In the genomic region with DNA sequence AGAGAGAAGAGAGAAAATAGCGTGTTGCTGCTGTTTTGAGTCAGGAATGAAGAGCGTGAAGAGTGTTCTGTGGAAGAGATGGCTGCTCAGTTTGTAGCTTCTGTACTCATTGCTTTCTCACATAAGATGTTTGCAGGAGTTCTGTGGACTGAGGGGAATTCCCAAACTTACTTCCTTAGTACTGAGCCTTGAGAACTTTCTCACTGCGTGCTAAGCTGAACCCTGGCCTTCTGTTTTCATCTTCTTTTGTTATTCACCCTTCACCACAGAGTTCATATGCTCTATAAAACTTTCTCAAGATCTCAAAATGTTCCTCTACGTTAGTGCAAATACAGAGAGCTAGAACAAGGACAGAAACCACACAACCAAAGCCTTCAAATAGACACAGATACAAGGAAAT, we compare ENCODE assay signal across 26 mouse cellular contexts. TPM values are rescaled to one million over a fixed set of nuclear protein-coding genes. Genes with fewer than 3 reads are reported as not detected.
DNase-seq lines count a peak whose midpoint lies in the region; ATAC-seq lines count a peak whose summit lies in the region.
"Had no signal": no experiment of that assay in that cellular context is flagged by ENCODE, and none has a peak within 500 bp of the region (broad histone marks: within the 10 kb centered on the region; RNA-seq: fewer than 3 reads in every experiment).

No protein-coding gene starts in this region.

- no peak overlapping the region for H3K4me2 ChIP-seq in kidney, embryonic 15.5 days
- H3K4me2 ChIP-seq: embryonic facial prominence, embryonic 13.5 days; forebrain, embryonic 12.5 days; heart, embryonic 11.5 days; hindbrain, embryonic 12.5 days; hindbrain, embryonic 15.5 days had no signal

- H3K9me3 ChIP-seq in kidney, embryonic 15.5 days (replicated peaks) = no peaks in the 10 kb centered on the region
- H3K9me3 ChIP-seq: embryonic facial prominence, embryonic 10.5 days; embryonic facial prominence, embryonic 13.5 days; forebrain, embryonic 12.5 days; hindbrain, embryonic 12.5 days; hindbrain, embryonic 15.5 days had no signal

- 85% methylated on average over 4 of the region's 4 CpGs for WGBS in kidney, embryonic 15.5 days

- H3K27me3 ChIP-seq in splenic B cell, adult 2 months (ENCODE audit: control insufficient read depth, insufficient read depth, low read length, poor library complexity, severe bottlenecking) = no peaks in the 10 kb centered on the region
- no peaks in the 10 kb centered on the region for H3K27me3 ChIP-seq in kidney, embryonic 15.5 days
- H3K27me3 ChIP-seq: embryonic facial prominence, embryonic 13.5 days; forebrain, embryonic 12.5 days; hindbrain, embryonic 12.5 days; hindbrain, embryonic 15.5 days had no signal

- H3K4me3 ChIP-seq in kidney, embryonic 15.5 days (replicated peaks) = no peak overlapping the region
- H3K4me3 ChIP-seq: embryonic facial prominence, embryonic 10.5 days; embryonic facial prominence, embryonic 13.5 days; erythroblast, embryonic 14.5 days; forebrain, embryonic 12.5 days; gastrocnemius, adult 2 months; hindbrain, embryonic 12.5 days; hindbrain, embryonic 15.5 days had no signal

- no peak overlapping the region for H3K9ac ChIP-seq in kidney, embryonic 15.5 days
- H3K9ac ChIP-seq: embryonic facial prominence, embryonic 13.5 days; forebrain, embryonic 12.5 days; hindbrain, embryonic 12.5 days; hindbrain, embryonic 15.5 days had no signal

- no peaks in the 10 kb centered on the region for H3K4me1 ChIP-seq in kidney, embryonic 15.5 days
- H3K4me1 ChIP-seq: embryonic facial prominence, embryonic 10.5 days; embryonic facial prominence, embryonic 13.5 days; forebrain, embryonic 12.5 days; hindbrain, embryonic 12.5 days; hindbrain, embryonic 15.5 days had no signal

- H3K27ac ChIP-seq in kidney, embryonic 15.5 days = no peak overlapping the region
- H3K27ac ChIP-seq: embryonic facial prominence, embryonic 10.5 days; embryonic facial prominence, embryonic 13.5 days; forebrain, embryonic 12.5 days; gastrocnemius, adult 2 months; hindbrain, embryonic 12.5 days; hindbrain, embryonic 15.5 days had no signal

- ATAC-seq in CD4-positive, CD25-positive, alpha-beta regulatory T cell, adult 4 months = peak; percentile 94
- no peak for ATAC-seq in kidney, embryonic 15.5 days (replicated peaks; ENCODE audit: low FRiP score)
- ATAC-seq: forebrain, embryonic 16.5 days; intestine, embryonic 16.5 days had no signal

- no peaks in the 10 kb centered on the region for H3K36me3 ChIP-seq in splenic B cell, adult 2 months (ENCODE audit: control insufficient read depth, insufficient read depth, low read length, poor library complexity, severe bottlenecking)
- no peaks in the 10 kb centered on the region for H3K36me3 ChIP-seq in kidney, embryonic 15.5 days
- H3K36me3 ChIP-seq: embryonic facial prominence, embryonic 10.5 days; embryonic facial prominence, embryonic 13.5 days; forebrain, embryonic 12.5 days; hindbrain, embryonic 12.5 days; hindbrain, embryonic 15.5 days had no signal

- DNase-seq in CD4-positive helper T cell, adult 2 months (ENCODE audit: low read depth, low spot score) = peak; percentile 40
- DNase-seq in induced T-regulatory cell, adult 2 months (ENCODE audit: low read depth) = peak; percentile 55
- peak; percentile 15 for DNase-seq in splenic B cell, adult 2 months (ENCODE audit: low read depth, low spot score)
- no peak for DNase-seq in cerebellum, adult 8-10 months
- DNase-seq in cerebellum, adult 18-20 months = no peak
- DNase-seq: adrenal gland, adult 8-10 months; adrenal gland, postnatal 25 days; B cell, adult 2 months; cerebellum, adult 11-12 months; cerebellum, adult 9-11 months; cerebellum, postnatal 25 days; embryo, embryonic 11 days; gastrocnemius, adult 2 months; gastrocnemius, postnatal 14 days; heart, adult 11 months had no signal

RNA-seq across cellular contexts. Expression of gene Tfrc, which starts 36.2 kb away (rescaled TPM):
- 10 to 100 TPM; 18.1 to 19.5 TPM for polyA plus RNA-seq in CD4-positive, CD25-positive, alpha-beta regulatory T cell, adult 4 months (2017; shearing (Covaris generic))
- 50.2 and 50.7 TPM in 2 replicates for polyA plus RNA-seq in kidney, embryonic 15.5 days (2015; fragmentation: Nextera tagmentation; extraction: Ambion mirVana)

Comparison
In these comparisons a context has a peak if more than half of its experiments do, and no peak if none do; other contexts are left out.
1. DNase-seq: peak in CD4-positive helper T cell, adult 2 months (single experiment), induced T-regulatory cell, adult 2 months (single experiment) and splenic B cell, adult 2 months (single experiment); none in cerebellum, adult 8-10 months (single experiment) and cerebellum, adult 18-20 months (0 of 2).